15 mouse cellular contexts compared by ENCODE assay signal in the genomic region with DNA sequence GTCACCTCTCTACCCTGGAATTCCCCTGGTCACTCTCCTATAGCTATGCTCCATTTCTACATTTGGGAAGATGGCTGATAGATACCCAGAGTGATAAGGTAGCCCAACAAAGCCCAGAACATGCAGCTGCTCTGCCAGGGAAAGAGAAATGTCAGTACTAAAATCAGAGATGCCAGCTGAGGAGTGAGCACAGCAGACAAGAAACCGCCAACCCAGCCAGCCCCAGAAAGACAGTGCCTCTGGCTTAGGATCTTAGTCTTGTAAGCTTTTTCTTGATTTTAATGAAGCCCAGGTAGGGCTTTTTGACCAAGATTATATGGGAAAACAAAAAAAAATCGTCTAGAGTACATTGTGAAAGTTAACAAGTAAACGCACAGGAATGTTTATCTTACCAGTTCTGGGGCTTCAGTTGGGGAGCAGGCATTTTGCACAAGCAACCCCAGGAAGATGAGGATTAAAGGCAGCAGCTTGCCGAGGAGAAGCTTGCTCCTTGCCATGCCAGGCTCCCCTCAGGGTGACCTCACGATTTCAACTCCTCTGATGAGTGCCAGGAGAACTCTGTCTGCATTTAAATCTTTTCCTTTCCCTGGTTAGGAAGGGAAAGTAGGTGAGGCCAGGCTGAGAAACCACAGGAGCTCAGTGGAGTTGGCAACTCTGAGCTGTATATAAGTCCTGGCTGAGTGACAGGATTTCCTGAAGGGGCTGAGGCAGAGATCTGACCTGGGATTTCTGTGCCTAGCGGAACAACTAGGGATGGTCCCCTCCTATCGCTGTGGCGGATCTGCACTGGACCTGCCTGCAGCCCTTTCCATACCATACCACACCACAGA. TPM values are rescaled to one million over a fixed set of nuclear protein-coding genes. Genes with fewer than 3 reads are reported as not detected.
A peak's percentile ranks its signal among the peaks of the same experiment; 100 is the strongest.
DNase-seq lines count a peak whose midpoint lies in the region; ATAC-seq and TF ChIP-seq lines count a peak whose summit lies in the region.
"Had no signal": no experiment of that assay in that cellular context is flagged by ENCODE, and none has a peak within 500 bp of the region (broad histone marks: within the 10 kb centered on the region; RNA-seq: fewer than 3 reads in every experiment).

TSS of gene Stab2 (minus strand) at position 641 of the 830 bp plus-strand sequence.

- TF ChIP-seq CTCF in midbrain, postnatal 0 days (IDR thresholded peaks at IDR 0.05) = no peak

- H3K4me3 ChIP-seq in midbrain, postnatal 0 days (ENCODE audit: low read depth, low read length) = no peak within 1 kb of the TSS
- no peak within 1 kb of the TSS for H3K4me3 ChIP-seq in midbrain, embryonic 15.5 days
- H3K4me3 ChIP-seq: heart, adult 2 months; hindbrain, embryonic 15.5 days; myocyte had no signal

- no peaks in the 10 kb centered on the region for H3K27me3 ChIP-seq in midbrain, postnatal 0 days (ENCODE audit: insufficient read depth, low read length)
- H3K27me3 ChIP-seq in midbrain, embryonic 15.5 days (replicated peaks) = no peaks in the 10 kb centered on the region
- H3K27me3 ChIP-seq: hindbrain, embryonic 15.5 days had no signal

- no peaks in the 10 kb centered on the region for H3K36me3 ChIP-seq in midbrain, postnatal 0 days (ENCODE audit: insufficient read depth, low read length)
- no peaks in the 10 kb centered on the region for H3K36me3 ChIP-seq in midbrain, embryonic 15.5 days (replicated peaks)
- H3K36me3 ChIP-seq: hindbrain, embryonic 15.5 days had no signal

- no peak within 1 kb of the TSS for H3K27ac ChIP-seq in midbrain, postnatal 0 days (ENCODE audit: low read depth, low read length)
- H3K27ac ChIP-seq in midbrain, embryonic 15.5 days = no peak within 1 kb of the TSS
- H3K27ac ChIP-seq: heart, adult 2 months; hindbrain, embryonic 15.5 days had no signal

- H3K4me2 ChIP-seq in midbrain, postnatal 0 days (ENCODE audit: low read depth, low read length, poor library complexity, severe bottlenecking) = no peak within 1 kb of the TSS
- H3K4me2 ChIP-seq in midbrain, embryonic 15.5 days = no peak within 1 kb of the TSS
- H3K4me2 ChIP-seq: hindbrain, embryonic 15.5 days had no signal

- H3K4me1 ChIP-seq in midbrain, postnatal 0 days (ENCODE audit: insufficient read depth, low read length) = no peaks in the 10 kb centered on the region
- no peaks in the 10 kb centered on the region for H3K4me1 ChIP-seq in midbrain, embryonic 15.5 days
- H3K4me1 ChIP-seq: hindbrain, embryonic 15.5 days had no signal

- DNase-seq in frontal cortex, postnatal 14 days (ENCODE audit: low spot score in 2 of 2) = no peak
- peak; percentile 22 for DNase-seq in midbrain, postnatal 0 days (ENCODE audit: low spot score)
- peak; percentile 7 to 15 for DNase-seq in cerebellum, postnatal 36 days
- no peak for DNase-seq in MN1 (ENCODE audit: low spot score)
- no peak for DNase-seq in spleen, adult 18-20 months
- DNase-seq: heart, adult 2 months; kidney, adult 9 months; lung, adult 18-20 months; thymus, adult 2 months had no signal

- 65% methylated on average over 8 of the region's 8 CpGs for WGBS in midbrain, postnatal 0 days
- WGBS in midbrain, embryonic 15.5 days = 64% methylated on average over 8 of the region's 8 CpGs

- H3K9ac ChIP-seq in midbrain, postnatal 0 days (replicated peaks; ENCODE audit: low read length, poor library complexity, severe bottlenecking) = no peak within 1 kb of the TSS
- no peak within 1 kb of the TSS for H3K9ac ChIP-seq in midbrain, embryonic 15.5 days
- H3K9ac ChIP-seq: hindbrain, embryonic 15.5 days had no signal

- no peaks in the 10 kb centered on the region for H3K9me3 ChIP-seq in midbrain, postnatal 0 days (ENCODE audit: low read length)
- no peaks in the 10 kb centered on the region for H3K9me3 ChIP-seq in midbrain, embryonic 15.5 days
- H3K9me3 ChIP-seq: hindbrain, embryonic 15.5 days had no signal

- peak; percentile 76 for ATAC-seq in frontal cortex, adult (ENCODE audit: low TSS enrichment)
- no peak for ATAC-seq in midbrain, postnatal 0 days (ENCODE audit: low FRiP score)
- no peak for ATAC-seq in midbrain, embryonic 15.5 days (replicated peaks)
- ATAC-seq: activated CD4-positive, CD25-positive, alpha-beta regulatory T cell, adult 4 months had no signal

RNA-seq across cellular contexts. Expression of gene Stab2, which starts in this region (rescaled TPM):
- total RNA-seq in midbrain, postnatal 0 days (2014; rRNA removed) = 0.05 and 0.71 TPM in 2 replicates
- polyA plus RNA-seq in midbrain, postnatal 0 days (2015; fragmentation: Nextera tagmentation; extraction: Ambion mirVana) = 0.04 and 0.41 TPM in 2 replicates
- 0.18 and 0.26 TPM in 2 replicates for polyA plus RNA-seq in midbrain, embryonic 15.5 days (2015; fragmentation: Nextera tagmentation; extraction: Ambion mirVana)
- polyA plus RNA-seq: activated CD4-positive, CD25-positive, alpha-beta regulatory T cell, adult 4 months; forebrain, embryonic 11.5 days had no signal

Comparison
In these comparisons a context has a peak if more than half of its experiments do, and no peak if none do; other contexts are left out.
1. Peak in DNase-seq in midbrain, postnatal 0 days; RNA of the gene not detected or under 1 TPM.
2. DNase-seq: peak in cerebellum, postnatal 36 days (2 of 2); none in frontal cortex, postnatal 14 days (0 of 2), MN1 (single experiment) and spleen, adult 18-20 months (0 of 2).